Mouse (Mus musculus): Measurements from ENCODE around the gene Hes2. TPM values are rescaled to one million over a fixed set of nuclear protein-coding genes. Genes with fewer than 3 reads are reported as not detected.

Gene Hes2
- polyA plus RNA-seq, 1 experiment from 2014 or later: not detected

GRCm38 (mm10) chr4:152117538-152117937 lies 41.1 kb upstream of the Hes2 start:
- H3K27me3 ChIP-seq (ENCODE audit: insufficient read depth, low read length): peaks cover 76% of the 10 kb centered on the region
- no peak for ATAC-seq
- 71% methylated on average over 9 of the region's 9 CpGs for WGBS (ENCODE audit: insufficient replicate concordance)

GRCm38 (mm10) chr4:152119396-152120292 lies 39.0 kb upstream of the Hes2 start:
- Histone ChIP-seq H3K27ac (ENCODE audit: low read depth) (no peak overlapping the region), H3K27me3 (ENCODE audit: insufficient read depth, low read length) (peaks cover 94% of the 10 kb centered on the region), H3K4me2 (ENCODE audit: low read depth, low read length) (no peak overlapping the region), H3K36me3 (replicated peaks; ENCODE audit: insufficient read depth, low read length) (no peaks in the 10 kb centered on the region), H3K9ac (replicated peaks) (no peak overlapping the region), H3K4me3 (ENCODE audit: low read depth, low read length) (no peak overlapping the region), H3K9me3 (ENCODE audit: low read length) (no peaks in the 10 kb centered on the region), H3K4me1 (ENCODE audit: insufficient read depth) (peaks cover 10% of the 10 kb centered on the region)
- TF ChIP-seq CTCF (IDR thresholded peaks at IDR 0.05; ENCODE audit: low read depth) (peak; percentile 65), EP300 (IDR thresholded peaks at IDR 0.05; ENCODE audit: low read depth) (no peak)
- ATAC-seq (0 out of 2 replicates have a peak, but pooled peaks have one; percentile 16), DNase-seq (peak; percentile 66)
- 19% methylated on average over 39 of the region's 39 CpGs for WGBS (ENCODE audit: insufficient replicate concordance)

More at GRCm38 (mm10) chr4:152117538-152117937, 41.1 kb upstream of the Hes2 start:
- Histone ChIP-seq H3K4me1 (ENCODE audit: insufficient read depth) (peaks cover 10% of the 10 kb centered on the region), H3K9ac (replicated peaks) (no peak overlapping the region), H3K4me2 (ENCODE audit: low read depth, low read length) (no peak overlapping the region), H3K27ac (ENCODE audit: low read depth) (no peak overlapping the region), H3K36me3 (replicated peaks; ENCODE audit: insufficient read depth, low read length) (no peaks in the 10 kb centered on the region; the same call in none of the 2 replicates), H3K4me3 (ENCODE audit: low read depth, low read length) (no peak overlapping the region), H3K9me3 (ENCODE audit: low read length) (no peaks in the 10 kb centered on the region)
- DNase-seq: no peak
- TF ChIP-seq CTCF (IDR thresholded peaks at IDR 0.05; ENCODE audit: low read depth) (no peak), EP300 (IDR thresholded peaks at IDR 0.05; ENCODE audit: low read depth) (no peak)

GRCm38 (mm10) chr4:152120311-152121182 lies 38.1 kb upstream of the Hes2 start:
- Histone ChIP-seq H3K4me1 (ENCODE audit: insufficient read depth) (peaks cover 10% of the 10 kb centered on the region), H3K27ac (ENCODE audit: low read depth) (no peak overlapping the region), H3K9me3 (ENCODE audit: low read length) (no peaks in the 10 kb centered on the region), H3K9ac (replicated peaks) (no peak overlapping the region), H3K4me3 (ENCODE audit: low read depth, low read length) (peak overlapping the region; percentile 27), H3K4me2 (ENCODE audit: low read depth, low read length) (peak overlapping the region; percentile 38), H3K36me3 (replicated peaks; ENCODE audit: insufficient read depth, low read length) (no peaks in the 10 kb centered on the region), H3K27me3 (ENCODE audit: insufficient read depth, low read length) (peaks cover 94% of the 10 kb centered on the region)
- no peak for ATAC-seq
- DNase-seq: no peak
- 5% methylated on average over 31 of the region's 31 CpGs for WGBS (ENCODE audit: insufficient replicate concordance)
- TF ChIP-seq CTCF (IDR thresholded peaks at IDR 0.05; ENCODE audit: low read depth) (no peak), EP300 (IDR thresholded peaks at IDR 0.05; ENCODE audit: low read depth) (no peak)

GRCm38 (mm10) chr4:152121183-152121505 lies 37.5 kb upstream of the Hes2 start:
- Histone ChIP-seq H3K27ac (ENCODE audit: low read depth) (no peak overlapping the region), H3K9me3 (ENCODE audit: low read length) (no peaks in the 10 kb centered on the region), H3K4me1 (ENCODE audit: insufficient read depth) (peaks cover 9% of the 10 kb centered on the region; the same call in 1 of the 2 replicates), H3K4me2 (ENCODE audit: low read depth, low read length) (peak overlapping the region; percentile 38), H3K4me3 (ENCODE audit: low read depth, low read length) (peak overlapping the region; percentile 27; the same call in 1 of the 2 replicates), H3K9ac (replicated peaks) (no peak overlapping the region), H3K36me3 (replicated peaks; ENCODE audit: insufficient read depth, low read length) (no peaks in the 10 kb centered on the region), H3K27me3 (ENCODE audit: insufficient read depth, low read length) (peaks cover 94% of the 10 kb centered on the region)
- TF ChIP-seq EP300 (IDR thresholded peaks at IDR 0.05; ENCODE audit: low read depth) (no peak), CTCF (IDR thresholded peaks at IDR 0.05; ENCODE audit: low read depth) (no peak)
- no peak for ATAC-seq
- DNase-seq: no peak
- WGBS (ENCODE audit: insufficient replicate concordance): 3% methylated on average over 12 of the region's 12 CpGs

- Histone ChIP-seq H3K4me1 (ENCODE audit: insufficient read depth) (peaks cover 20% of the 10 kb centered on the region), H3K27ac (ENCODE audit: low read depth) (no peak overlapping the region), H3K27me3 (ENCODE audit: insufficient read depth, low read length) (peaks cover 95% of the 10 kb centered on the region), H3K4me3 (ENCODE audit: low read depth, low read length) (0 out of 2 replicates have a peak overlapping the region, but pooled peaks have one; percentile 14), H3K36me3 (replicated peaks; ENCODE audit: insufficient read depth, low read length) (no peaks in the 10 kb centered on the region), H3K9ac (replicated peaks) (no peak overlapping the region), H3K4me2 (ENCODE audit: low read depth, low read length) (peak overlapping the region; percentile 36; the same call in 1 of the 2 replicates), H3K9me3 (ENCODE audit: low read length) (no peaks in the 10 kb centered on the region)
- TF ChIP-seq EP300 (IDR thresholded peaks at IDR 0.05; ENCODE audit: low read depth) (no peak), CTCF (IDR thresholded peaks at IDR 0.05; ENCODE audit: low read depth) (no peak)
- DNase-seq (no peak), ATAC-seq (no peak)
- 26% methylated on average over 13 of the region's 13 CpGs for WGBS (ENCODE audit: insufficient replicate concordance)
Observed at GRCm38 (mm10) chr4:152124361-152124961, 34.2 kb upstream of the Hes2 start.

All from liver, postnatal 0 days (tissue).